Mouse (Mus musculus) lung, adult 2 months (tissue): ENCODE results near the gene Ncor2.

Experiments
- CTCF ChIP-seq: fragments of 200-500 bp; IDR thresholded peaks from 2 replicates; pipeline ENCODE4 v1.5.1; 2011; ENCODE audit warnings: mild to moderate bottlenecking, low read length, control low read depth; ENCODE audit not compliant: insufficient read depth
- POLR2A ChIP-seq: fragments of 200-500 bp; IDR thresholded peaks from 2 replicates; pipeline ENCODE4 v1.6.1; 2011; ENCODE audit warnings: low read depth, mild to moderate bottlenecking, control low read depth, low read length, borderline replicate concordance; ENCODE audit errors: extremely low read depth

GRCm38 (mm10) chr5:125112588-125112987, 66.4 kb downstream of the Ncor2 start:
- TF ChIP-seq CTCF: no peak
- no peak for TF ChIP-seq POLR2A
